Mouse (Mus musculus) urinary bladder, postnatal 14 days (tissue): ENCODE measurements around the gene Zfp945.
"Not testable (repeated sequence)": the region's sequence is repeated elsewhere in the genome, so short reads cannot be mapped to it uniquely, and the experiment has no call there.

Source experiments
- DNase-seq: peaks from one replicate; pipeline ENCODE4 v3.0.0; 2021; ENCODE audit warnings: low spot score

Gene Zfp945

GRCm38 (mm10) chr17:22866845-22867481, at the start of gene Zfp945:
Zfp945 (minus strand) TSS chr17:22867134.
- peak; percentile 78 for DNase-seq

GRCm38 (mm10) chr17:22888302-22888701, 21.4 kb upstream of the Zfp945 start:
- DNase-seq = no peak

- no peak for DNase-seq
These were observed 17.2 kb upstream of the Zfp945 start for GRCm38 (mm10) chr17:22884059-22884698.

GRCm38 (mm10) chr17:22877427-22878307, 10.7 kb upstream of the Zfp945 start:
- DNase-seq = no peak

- no peak for DNase-seq
These were observed 9.4 kb upstream of the Zfp945 start for GRCm38 (mm10) chr17:22876316-22876715.

- not testable (repeated sequence) for DNase-seq
These were observed 8.6 kb upstream of the Zfp945 start for GRCm38 (mm10) chr17:22875549-22875948.

- peak; percentile 4 for DNase-seq
These were observed 501 bp downstream of the Zfp945 start for GRCm38 (mm10) chr17:22866421-22866844.

- no peak for DNase-seq
These were observed 45.8 kb downstream of the Zfp945 start for GRCm38 (mm10) chr17:22821166-22821565.

- DNase-seq = no peak
These were observed 48.7 kb downstream of the Zfp945 start for GRCm38 (mm10) chr17:22818199-22818595.

- peak; percentile 60 for DNase-seq
These were observed 49.3 kb downstream of the Zfp945 start for GRCm38 (mm10) chr17:22817471-22818198.

GRCm38 (mm10) chr17:22799707-22800106, 67.2 kb downstream of the Zfp945 start:
- DNase-seq = peak; percentile 5
